Mouse (Mus musculus): Measurements from ENCODE around the gene Smap2. TPM values are rescaled to one million over a fixed set of nuclear protein-coding genes. Genes with fewer than 3 reads are reported as not detected.

Smap2 gene
- total RNA-seq, 4 experiments from 2014 or later: 11.5 to 15.2 (median 14.0) TPM

GRCm38 (mm10) chr4:121021911-121022310 lies 4.9 kb upstream of the Smap2 start:
- no peak for DNase-seq (ENCODE audit: low spot score in 2 of 2)

GRCm38 (mm10) chr4:121020040-121020790 lies 3.2 kb upstream of the Smap2 start:
- no peak for DNase-seq (ENCODE audit: low spot score in 2 of 2)

- no peak for DNase-seq (ENCODE audit: low spot score in 2 of 2)
These were observed 1.2 kb upstream of the Smap2 start for GRCm38 (mm10) chr4:121018250-121018649.

- DNase-seq (ENCODE audit: low spot score in 2 of 2): peak in 1 of 2 experiments; percentile 17
These were observed 787 bp downstream of the Smap2 start for GRCm38 (mm10) chr4:121016021-121016898.

GRCm38 (mm10) chr4:121015268-121015659 lies 1.8 kb downstream of the Smap2 start:
- DNase-seq (ENCODE audit: low spot score in 2 of 2): no peak

- DNase-seq (ENCODE audit: low spot score in 2 of 2): no peak
These were observed 2.3 kb downstream of the Smap2 start for GRCm38 (mm10) chr4:121014594-121015267.

GRCm38 (mm10) chr4:121010770-121011549 lies 6.1 kb downstream of the Smap2 start:
- no peak for DNase-seq (ENCODE audit: low spot score in 2 of 2)

GRCm38 (mm10) chr4:121009151-121009550 lies 7.9 kb downstream of the Smap2 start:
- DNase-seq (ENCODE audit: low spot score in 2 of 2): no peak

GRCm38 (mm10) chr4:121008071-121008745 lies 8.8 kb downstream of the Smap2 start:
- no peak for DNase-seq (ENCODE audit: low spot score in 2 of 2)

GRCm38 (mm10) chr4:121007006-121007405 lies 10.0 kb downstream of the Smap2 start:
- DNase-seq (ENCODE audit: low spot score in 2 of 2): no peak

- no peak for DNase-seq (ENCODE audit: low spot score in 2 of 2)
These were observed 12.4 kb downstream of the Smap2 start for GRCm38 (mm10) chr4:121004679-121005078.

GRCm38 (mm10) chr4:121003611-121004091 lies 13.4 kb downstream of the Smap2 start:
- DNase-seq (ENCODE audit: low spot score in 2 of 2): no peak

GRCm38 (mm10) chr4:121002400-121003171 lies 14.5 kb downstream of the Smap2 start:
- no peak for DNase-seq (ENCODE audit: low spot score in 2 of 2)

- no peak for DNase-seq (ENCODE audit: low spot score in 2 of 2)
These were observed 15.4 kb downstream of the Smap2 start for GRCm38 (mm10) chr4:121001659-121002058.

GRCm38 (mm10) chr4:121001042-121001441 lies 16.0 kb downstream of the Smap2 start:
- DNase-seq (ENCODE audit: low spot score in 2 of 2): no peak

GRCm38 (mm10) chr4:120995911-120996310 lies 21.1 kb downstream of the Smap2 start:
- DNase-seq (ENCODE audit: low spot score in 2 of 2): no peak

- DNase-seq (ENCODE audit: low spot score in 2 of 2): no peak
These were observed 24.0 kb downstream of the Smap2 start for GRCm38 (mm10) chr4:120993025-120993424.

GRCm38 (mm10) chr4:120992284-120992683 lies 24.8 kb downstream of the Smap2 start:
- no peak for DNase-seq (ENCODE audit: low spot score in 2 of 2)

- DNase-seq (ENCODE audit: low spot score in 2 of 2): no peak
These were observed 29.7 kb downstream of the Smap2 start for GRCm38 (mm10) chr4:120987319-120987718.

GRCm38 (mm10) chr4:120986446-120986845 lies 30.6 kb downstream of the Smap2 start:
- DNase-seq (ENCODE audit: low spot score in 2 of 2): no peak
